ENCODE assay signal across 1 mouse cellular context in the genomic region with DNA sequence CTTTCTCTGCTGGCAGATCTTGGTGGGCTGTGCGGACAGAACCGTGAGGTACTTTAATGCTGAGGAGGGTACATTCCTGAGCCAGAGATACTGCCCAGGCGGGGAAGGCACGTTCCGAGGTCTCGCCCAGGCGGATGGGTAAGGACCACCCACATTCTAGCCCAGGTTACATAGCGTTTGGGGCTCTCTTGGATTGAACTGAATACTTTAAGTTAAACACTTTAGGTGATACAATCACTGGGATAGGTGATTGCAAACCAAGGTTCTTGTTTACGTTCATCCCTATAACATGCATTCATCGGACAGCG.
TF ChIP-seq lines count a peak whose summit lies in the region.

No protein-coding gene starts in this region.

TF ChIP-seq in MEL, 35 proteins besides CTCF, POLR2A, EP300 and RAD21 (continued from another document):
- TF ChIP-seq USF2 (IDR thresholded peaks at IDR 0.05; ENCODE audit: borderline replicate concordance in 1 of 2, insufficient read depth in 1 of 2, low read depth in 1 of 2, low read length in 2 of 2) (no peak), ELF1 (IDR thresholded peaks at IDR 0.05; ENCODE audit: low read depth, low read length) (no peak)
